Mouse (Mus musculus) E14TG2a.4 (cell line): ENCODE measurements around the gene Creg2.
A peak's percentile ranks its signal among the peaks of the same experiment; 100 is the strongest.
"Not testable (repeated sequence)": the region's sequence is repeated elsewhere in the genome, so short reads cannot be mapped to it uniquely, and the experiment has no call there.

ENCODE experiments used
- H3K27me3 ChIP-seq: 2 replicates; pipeline ENCODE4 v1.6.1; 2014; ENCODE audit warnings: low read length, control low read depth; ENCODE audit not compliant: insufficient read depth
- H3K36me3 ChIP-seq: 2 replicates; pipeline ENCODE4 v1.6.1; 2014; ENCODE audit warnings: low read length, control low read depth; ENCODE audit not compliant: insufficient read depth
- H3K4me1 ChIP-seq: replicated peaks from 2 replicates; pipeline ENCODE4 v1.6.1; 2014; ENCODE audit warnings: low read depth, low read length, control low read depth
- H3K4me3 ChIP-seq: replicated peaks from 2 replicates; pipeline ENCODE4 v1.5.1; 2014; ENCODE audit warnings: mild to moderate bottlenecking, low read length
- H3K9me3 ChIP-seq: 2 replicates; pipeline ENCODE4 v1.6.1; 2014; ENCODE audit warnings: low read length, control low read depth
- CTCF ChIP-seq: conservative IDR thresholded peaks from 2 replicates; pipeline ENCODE4 v1.5.1; 2014; ENCODE audit warnings: low read length
- NANOG ChIP-seq: IDR thresholded peaks from 2 replicates; pipeline ENCODE4 v1.6.1; 2014; ENCODE audit warnings: borderline replicate concordance, low read length, mixed read lengths
- POU5F1 ChIP-seq: IDR thresholded peaks from 2 replicates; pipeline ENCODE4 v1.6.1; 2014; ENCODE audit warnings: low read length, borderline replicate concordance

Creg2 gene

GRCm38 (mm10) chr1:39664039-39664625 lies 12.9 kb upstream of the Creg2 start:
- H3K4me3 ChIP-seq, result no peak overlapping the region
- H3K4me1 ChIP-seq, result peaks cover 20% of the 10 kb centered on the region
- H3K36me3 ChIP-seq, result no peaks in the 10 kb centered on the region
- peak; percentile 19; the same call in 1 of the 2 replicates for TF ChIP-seq CTCF
- TF ChIP-seq POU5F1, result no peak
- H3K27me3 ChIP-seq, result no peaks in the 10 kb centered on the region
- no peaks in the 10 kb centered on the region for H3K9me3 ChIP-seq

GRCm38 (mm10) chr1:39663050-39663449 lies 11.8 kb upstream of the Creg2 start:
- Histone ChIP-seq H3K9me3 (no peaks in the 10 kb centered on the region), H3K4me1 (peaks cover 21% of the 10 kb centered on the region), H3K4me3 (no peak overlapping the region), H3K36me3 (no peaks in the 10 kb centered on the region), H3K27me3 (no peaks in the 10 kb centered on the region)
- TF ChIP-seq POU5F1, result no peak
- no peak for TF ChIP-seq NANOG
- TF ChIP-seq CTCF, result no peak

DNA sequence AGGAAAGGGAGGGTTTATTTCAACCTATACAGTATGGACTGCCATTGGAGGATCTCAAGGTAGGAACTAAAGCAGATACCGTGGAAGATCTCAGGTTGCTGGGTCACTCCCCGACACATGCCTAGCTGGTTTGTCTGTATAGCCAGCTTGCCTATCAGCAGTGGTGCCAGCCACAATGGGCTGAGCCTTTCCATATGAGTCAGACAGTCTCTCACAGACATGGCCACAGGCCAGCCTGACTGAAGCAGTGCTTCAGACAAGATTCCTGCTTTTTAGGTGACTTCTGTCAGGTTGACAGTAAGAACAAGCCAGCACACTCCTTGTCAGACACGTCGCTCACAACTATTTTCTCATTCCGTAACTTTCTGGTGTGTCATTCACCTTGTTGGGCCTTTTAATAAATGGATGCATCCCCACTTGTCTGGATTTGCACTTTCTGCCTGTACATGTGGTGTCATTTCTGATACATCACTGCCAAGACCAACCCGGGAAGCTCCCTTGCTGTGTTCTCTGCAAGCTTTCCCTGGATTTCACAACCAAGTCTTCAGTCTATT lies 5.8 kb upstream of the Creg2 start:
- Histone ChIP-seq H3K27me3 (peaks cover 12% of the 10 kb centered on the region), H3K4me1 (peaks cover 12% of the 10 kb centered on the region), H3K36me3 (no peaks in the 10 kb centered on the region), H3K9me3 (no peaks in the 10 kb centered on the region), H3K4me3 (peak overlapping the region; percentile 77)
- no peak for TF ChIP-seq NANOG
- TF ChIP-seq POU5F1, result no peak
- no peak for TF ChIP-seq CTCF

- H3K4me3 ChIP-seq, result peak overlapping the region; percentile 77
- H3K27me3 ChIP-seq, result peaks cover 33% of the 10 kb centered on the region
- peaks cover 22% of the 10 kb centered on the region for H3K4me1 ChIP-seq
- H3K36me3 ChIP-seq, H3K9me3 ChIP-seq: not testable (repeated sequence)
Measured at GRCm38 (mm10) chr1:39654901-39655300, 3.6 kb upstream of the Creg2 start.

GRCm38 (mm10) chr1:39653028-39653427 lies 1.8 kb upstream of the Creg2 start:
- H3K9me3 ChIP-seq, result no peaks in the 10 kb centered on the region
- H3K36me3 ChIP-seq, result no peaks in the 10 kb centered on the region
- TF ChIP-seq NANOG, result no peak
- TF ChIP-seq POU5F1, result no peak
- TF ChIP-seq CTCF, result no peak
- H3K4me3 ChIP-seq, result no peak overlapping the region
- H3K27me3 ChIP-seq, result peaks cover 45% of the 10 kb centered on the region
- peaks cover 33% of the 10 kb centered on the region for H3K4me1 ChIP-seq

DNA sequence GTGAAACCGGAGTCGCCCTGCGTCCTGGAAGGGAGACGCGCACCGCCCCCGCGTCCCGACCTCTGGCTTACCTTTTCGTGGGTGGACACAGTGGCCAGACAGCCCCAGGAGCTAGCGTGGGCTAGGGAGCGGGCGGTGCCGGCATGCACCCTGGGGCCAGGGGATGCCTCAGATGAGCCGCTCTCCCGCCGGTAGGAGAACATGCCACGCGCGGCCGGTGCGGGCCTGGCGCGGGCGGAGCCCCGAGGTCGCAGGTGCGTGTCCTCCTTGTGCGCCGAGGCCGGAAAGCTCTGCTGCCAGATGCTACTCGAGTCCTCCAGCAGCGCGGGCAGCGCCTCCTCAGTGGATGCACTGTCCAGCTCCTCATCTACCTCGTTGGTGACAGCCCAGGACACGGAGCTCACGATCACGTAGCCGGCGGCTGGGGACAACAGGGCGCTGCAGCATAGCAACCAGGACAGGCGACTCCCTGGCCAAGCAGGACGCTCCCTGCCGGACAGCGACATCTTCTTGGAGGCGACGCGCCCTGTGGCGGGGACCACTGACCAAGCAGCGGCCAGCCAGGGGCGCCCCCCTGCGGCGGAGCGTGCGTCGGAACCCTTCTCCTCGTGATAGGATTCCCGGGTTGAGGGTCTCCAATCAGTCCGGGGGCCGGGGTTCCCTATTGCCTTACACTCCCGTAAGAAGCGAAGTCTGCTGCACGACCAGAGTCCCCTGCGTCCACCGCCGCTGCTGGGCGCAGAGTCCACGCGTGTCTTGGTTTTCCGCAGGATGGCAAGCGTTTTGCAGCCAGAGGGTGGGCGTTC lies 636 bp downstream of the Creg2 start:
- peaks cover 27% of the 10 kb centered on the region for H3K4me1 ChIP-seq
- no peaks in the 10 kb centered on the region for H3K36me3 ChIP-seq
- peak overlapping the region; percentile 79 for H3K4me3 ChIP-seq
- no peaks in the 10 kb centered on the region for H3K9me3 ChIP-seq
- peaks cover 45% of the 10 kb centered on the region for H3K27me3 ChIP-seq
- no peak for TF ChIP-seq POU5F1
- TF ChIP-seq NANOG, result no peak
- no peak for TF ChIP-seq CTCF

GRCm38 (mm10) chr1:39649691-39650434 lies 1.4 kb downstream of the Creg2 start:
- Histone ChIP-seq H3K27me3 (peaks cover 45% of the 10 kb centered on the region), H3K4me1 (peaks cover 27% of the 10 kb centered on the region), H3K4me3 (peak overlapping the region; percentile 79), H3K36me3 (no peaks in the 10 kb centered on the region), H3K9me3 (no peaks in the 10 kb centered on the region)
- no peak for TF ChIP-seq NANOG
- no peak for TF ChIP-seq CTCF
- TF ChIP-seq POU5F1, result no peak

DNA sequence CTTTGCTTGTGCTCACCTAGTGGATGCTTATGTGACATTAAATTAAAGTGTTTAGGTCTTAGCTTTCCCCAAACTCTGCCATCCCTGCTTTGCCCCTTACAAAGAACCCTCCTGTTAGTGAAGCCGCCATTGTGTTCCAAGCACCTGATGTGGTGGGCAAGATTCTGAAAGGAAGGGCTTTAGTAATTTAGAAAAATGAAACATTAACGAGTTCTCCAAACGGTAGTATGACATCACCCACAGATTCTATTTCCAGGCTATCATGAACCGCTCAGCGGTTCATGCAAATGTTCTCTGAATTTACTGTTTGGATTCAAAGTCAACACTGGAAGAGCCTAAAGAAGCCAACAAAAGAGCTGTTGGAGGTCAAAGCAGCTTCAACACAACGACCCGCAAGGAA lies 2.7 kb downstream of the Creg2 start:
- H3K9me3 ChIP-seq, result no peaks in the 10 kb centered on the region
- H3K36me3 ChIP-seq, result no peaks in the 10 kb centered on the region
- H3K4me1 ChIP-seq, result peaks cover 27% of the 10 kb centered on the region
- H3K4me3 ChIP-seq, result no peak overlapping the region
- H3K27me3 ChIP-seq, result peaks cover 45% of the 10 kb centered on the region
- TF ChIP-seq NANOG (no peak), POU5F1 (no peak), CTCF (no peak)
